Mouse (Mus musculus) embryonic facial prominence, embryonic 15.5 days (tissue): ENCODE measurements around the gene Ldlrad3. TPM values are rescaled to one million over a fixed set of nuclear protein-coding genes. Genes with fewer than 3 reads are reported as not detected.

Experiments
- ATAC-seq: fragments of 200-750 bp; cut with Nextera tagmentation; 2 replicates; pipeline ENCODE4 v1.8.0; 2017; ENCODE audit warnings: low read depth, moderate TSS enrichment; ENCODE audit not compliant: insufficient number of reproducible peaks, low FRiP score, low TSS enrichment
- H3K27ac ChIP-seq: fragments of 300-500 bp; sonication (generic); replicated peaks from 2 replicates; pipeline ENCODE4 v1.5.1; 2015; ENCODE audit warnings: mild to moderate bottlenecking, inconsistent platforms
- H3K27me3 ChIP-seq: fragments of 300-500 bp; sonication (generic); 2 replicates; pipeline ENCODE4 v1.6.1; 2015; ENCODE audit warnings: inconsistent platforms
- H3K36me3 ChIP-seq: fragments of 300-500 bp; sonication (generic); 2 replicates; pipeline ENCODE4 v1.6.1; 2015; ENCODE audit warnings: mild to moderate bottlenecking, inconsistent platforms
- H3K4me1 ChIP-seq: fragments of 300-500 bp; sonication (generic); 2 replicates; pipeline ENCODE4 v1.6.1; 2015; ENCODE audit warnings: inconsistent platforms
- H3K4me2 ChIP-seq: fragments of 300-500 bp; sonication (generic); replicated peaks from 2 replicates; pipeline ENCODE4 v1.6.1; 2015; ENCODE audit warnings: mild to moderate bottlenecking, inconsistent platforms
- H3K4me3 ChIP-seq: fragments of 300-500 bp; sonication (generic); replicated peaks from 2 replicates; pipeline ENCODE4 v1.5.1; 2015; ENCODE audit warnings: mild to moderate bottlenecking, inconsistent platforms
- H3K9ac ChIP-seq: fragments of 300-500 bp; sonication (generic); 2 replicates; pipeline ENCODE4 v1.6.1; 2015; ENCODE audit warnings: inconsistent platforms
- H3K9me3 ChIP-seq: fragments of 300-500 bp; sonication (generic); replicated peaks from 2 replicates; pipeline ENCODE4 v1.6.1; 2016; ENCODE audit warnings: inconsistent platforms
- WGBS: fragments of 180-500 bp; shearing (Covaris S2); methylation state at CpG from one replicate; pipeline ENCODE4 v1.1.7; 2015; 5-methylcytosine and 5-hydroxymethylcytosine counted together
- polyA plus RNA-seq: library from polyadenylated mRNA; unstranded; fragments of >200 nt; fragmentation: Nextera tagmentation; extraction: Ambion mirVana; gene quantifications from 2 replicates; pipeline ENCODE4 v1.2.1, GENCODE M21; 2015

Gene Ldlrad3
- polyA plus RNA-seq, 1 experiment from 2014 or later, result 59.9 TPM

- no peaks in the 10 kb centered on the region for H3K27me3 ChIP-seq
- no peak overlapping the region for H3K4me3 ChIP-seq
- no peak overlapping the region for H3K27ac ChIP-seq
- peaks cover 17% of the 10 kb centered on the region; the same call in 1 of the 2 replicates for H3K4me1 ChIP-seq
- H3K4me2 ChIP-seq, result no peak overlapping the region
- ATAC-seq, result peak; percentile 36; the same call in 1 of the 2 replicates
- no peak overlapping the region for H3K9ac ChIP-seq
- H3K9me3 ChIP-seq, result no peaks in the 10 kb centered on the region
- H3K36me3 ChIP-seq, result peaks cover 6% of the 10 kb centered on the region; the same call in 1 of the 2 replicates
- WGBS, result 41% methylated on average over 10 of the region's 10 CpGs
These were observed 136.2 kb downstream of the Ldlrad3 start for GRCm38 (mm10) chr2:102049866-102050550.

GRCm38 (mm10) chr2:102048296-102049175, 137.6 kb downstream of the Ldlrad3 start:
- no peak for ATAC-seq
- Histone ChIP-seq H3K27ac (no peak overlapping the region), H3K9me3 (no peaks in the 10 kb centered on the region), H3K4me1 (peaks cover 17% of the 10 kb centered on the region; the same call in 1 of the 2 replicates), H3K9ac (no peak overlapping the region), H3K27me3 (no peaks in the 10 kb centered on the region), H3K4me3 (no peak overlapping the region), H3K36me3 (peaks cover 3% of the 10 kb centered on the region; the same call in 1 of the 2 replicates), H3K4me2 (no peak overlapping the region)
- 63% methylated on average over 16 of the region's 16 CpGs for WGBS

- no peak overlapping the region for H3K4me2 ChIP-seq
- no peak overlapping the region for H3K4me3 ChIP-seq
These were observed 139.7 kb downstream of the Ldlrad3 start for GRCm38 (mm10) chr2:102046481-102046880.

GRCm38 (mm10) chr2:102040456-102040855, 145.7 kb downstream of the Ldlrad3 start:
- WGBS, result 94% methylated on average over 5 of the region's 5 CpGs
- H3K36me3 ChIP-seq, result no peaks in the 10 kb centered on the region
- no peak for ATAC-seq
- H3K4me1 ChIP-seq, result peaks cover 13% of the 10 kb centered on the region
- H3K27ac ChIP-seq, result no peak overlapping the region
- H3K9ac ChIP-seq, result no peak overlapping the region
- no peak overlapping the region for H3K4me3 ChIP-seq
- no peaks in the 10 kb centered on the region for H3K27me3 ChIP-seq
- H3K4me2 ChIP-seq, result no peak overlapping the region
- no peaks in the 10 kb centered on the region for H3K9me3 ChIP-seq

More at GRCm38 (mm10) chr2:102046481-102046880, 139.7 kb downstream of the Ldlrad3 start:
- Histone ChIP-seq H3K4me1 (peaks cover 13% of the 10 kb centered on the region; the same call in 1 of the 2 replicates), H3K27me3 (no peaks in the 10 kb centered on the region), H3K27ac (no peak overlapping the region), H3K36me3 (no peaks in the 10 kb centered on the region; the same call in 1 of the 2 replicates), H3K9me3 (no peaks in the 10 kb centered on the region), H3K9ac (no peak overlapping the region)
- WGBS, result 95% methylated on average over 7 of the region's 7 CpGs
- no peak for ATAC-seq

- H3K9me3 ChIP-seq, result no peaks in the 10 kb centered on the region
- H3K4me3 ChIP-seq, result no peak overlapping the region
- H3K4me2 ChIP-seq, result no peak overlapping the region
- no peak overlapping the region for H3K9ac ChIP-seq
- ATAC-seq, result no peak
- H3K4me1 ChIP-seq, result peaks cover 13% of the 10 kb centered on the region
- H3K36me3 ChIP-seq, result no peaks in the 10 kb centered on the region
- H3K27me3 ChIP-seq, result no peaks in the 10 kb centered on the region
- 80% methylated on average over 2 of the region's 2 CpGs for WGBS
- no peak overlapping the region for H3K27ac ChIP-seq
These were observed 146.2 kb downstream of the Ldlrad3 start for GRCm38 (mm10) chr2:102040011-102040410.

- Histone ChIP-seq H3K27ac (no peak overlapping the region), H3K27me3 (no peaks in the 10 kb centered on the region), H3K36me3 (no peaks in the 10 kb centered on the region), H3K4me2 (no peak overlapping the region), H3K9me3 (no peaks in the 10 kb centered on the region), H3K9ac (no peak overlapping the region), H3K4me3 (no peak overlapping the region), H3K4me1 (peaks cover 13% of the 10 kb centered on the region)
- WGBS, result 86% methylated on average over 7 of the region's 7 CpGs
- ATAC-seq, result no peak
These were observed 147.1 kb downstream of the Ldlrad3 start for GRCm38 (mm10) chr2:102038895-102039667.

- ATAC-seq, result no peak
- Histone ChIP-seq H3K4me1 (peaks cover 13% of the 10 kb centered on the region), H3K4me3 (no peak overlapping the region), H3K27ac (no peak overlapping the region), H3K36me3 (no peaks in the 10 kb centered on the region), H3K9ac (no peak overlapping the region), H3K9me3 (no peaks in the 10 kb centered on the region), H3K4me2 (no peak overlapping the region), H3K27me3 (no peaks in the 10 kb centered on the region)
- 63% methylated on average over 10 of the region's 10 CpGs for WGBS
These were observed 147.8 kb downstream of the Ldlrad3 start for GRCm38 (mm10) chr2:102038229-102038894.

GRCm38 (mm10) chr2:102036665-102037511, 149.3 kb downstream of the Ldlrad3 start:
- peaks cover 19% of the 10 kb centered on the region for H3K4me1 ChIP-seq
- no peak overlapping the region for H3K4me3 ChIP-seq
- no peaks in the 10 kb centered on the region for H3K36me3 ChIP-seq
- no peak for ATAC-seq
- no peak overlapping the region for H3K9ac ChIP-seq
- no peaks in the 10 kb centered on the region for H3K9me3 ChIP-seq
- H3K4me2 ChIP-seq, result no peak overlapping the region
- no peaks in the 10 kb centered on the region for H3K27me3 ChIP-seq
- WGBS, result 75% methylated on average over 18 of the region's 18 CpGs
- no peak overlapping the region for H3K27ac ChIP-seq

GRCm38 (mm10) chr2:102034513-102034879, 151.7 kb downstream of the Ldlrad3 start:
- H3K4me3 ChIP-seq, result no peak overlapping the region
- H3K9me3 ChIP-seq, result no peaks in the 10 kb centered on the region
- H3K4me1 ChIP-seq, result peaks cover 21% of the 10 kb centered on the region
- H3K27me3 ChIP-seq, result no peaks in the 10 kb centered on the region
- no peak overlapping the region for H3K9ac ChIP-seq
- no peak for ATAC-seq
- 75% methylated on average over 11 of the region's 11 CpGs for WGBS
- no peaks in the 10 kb centered on the region for H3K36me3 ChIP-seq
- no peak overlapping the region for H3K4me2 ChIP-seq
- no peak overlapping the region for H3K27ac ChIP-seq
